Mouse (Mus musculus) megakaryocyte progenitor cell, adult 5-6 weeks (primary cell): Measurements from ENCODE around the gene Lyrm1. TPM values are rescaled to one million over a fixed set of nuclear protein-coding genes. Genes with fewer than 3 reads are reported as not detected.
A peak's percentile ranks its signal among the peaks of the same experiment; 100 is the strongest.

Source experiments
- ATAC-seq: replicated peaks from 2 replicates; pipeline ENCODE4 v1.8.0; 2016; ENCODE audit warnings: mild to moderate bottlenecking, moderate TSS enrichment, inconsistent platforms; ENCODE audit not compliant: poor library complexity
- total RNA-seq, 2 experiments: library from RNA; stranded (forward) in 1 of 2; stranded (reverse) in 1 of 2; fragments of 157-497, 149-512 nt in 1 of 2; fragments of 200-1000 nt in 1 of 2; gene quantifications; 2 replicates each; pipeline versions ENCODE4 v1.2.3 to v1.2.4; 2015 to 2017

The Lyrm1 gene
- 1.7 and 5.9 TPM in 2 replicates for total RNA-seq (2015)
- 3.1 and 3.9 TPM in 2 replicates for total RNA-seq (2017)

DNA sequence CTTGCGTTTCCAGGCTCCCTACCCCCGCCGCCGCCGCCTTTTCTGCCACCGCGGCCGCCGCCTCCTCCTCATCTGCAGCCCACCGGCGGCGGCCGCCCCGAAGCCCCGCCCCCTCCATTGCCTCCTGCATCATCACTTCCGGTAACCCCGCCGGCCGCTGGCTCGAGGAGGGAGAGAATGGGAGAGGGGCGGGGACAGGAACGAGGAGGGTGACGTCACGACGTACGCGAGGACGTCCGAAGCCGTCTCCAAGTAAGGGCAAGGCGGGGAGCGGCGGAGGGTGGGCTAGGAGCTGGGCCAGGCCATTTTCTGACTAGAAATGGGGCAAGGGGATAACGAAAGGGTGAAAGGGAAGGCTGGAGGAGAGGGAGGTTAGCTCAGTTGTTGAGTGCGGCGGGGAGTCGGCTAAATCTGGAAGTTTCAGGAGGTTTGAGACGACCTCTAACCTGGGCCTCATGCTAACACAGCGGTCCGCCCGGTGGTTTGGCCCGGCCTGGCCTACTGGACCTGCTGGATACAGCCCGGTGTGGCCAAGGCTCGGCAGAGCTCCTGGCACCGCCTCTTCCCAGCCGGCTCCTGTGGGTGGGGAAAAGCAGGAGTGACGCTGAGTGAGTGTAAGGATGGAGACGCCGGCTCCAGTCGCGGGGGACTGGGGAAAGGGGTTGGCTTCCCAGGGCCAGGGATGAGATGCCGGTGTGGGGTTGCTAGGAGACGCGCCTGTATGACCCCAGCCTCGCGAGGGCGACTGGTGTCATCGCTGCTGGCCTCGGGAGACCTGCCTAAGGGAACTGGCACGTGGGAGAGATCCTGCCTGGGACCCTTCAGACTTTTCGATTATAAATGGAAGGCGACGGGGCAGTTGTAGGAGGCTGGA, at the start of gene Lyrm1, which contains the start of gene Dcun1d3:
Lyrm1 (plus strand) TSS at position 223 of the 874 bp plus-strand sequence.
Dcun1d3 (minus strand) TSS at position 660 of the 874 bp plus-strand sequence.
- ATAC-seq, result peak; percentile 86

GRCm38 (mm10) chr7:119847396-119847795, 48.3 kb upstream of the Lyrm1 start:
- ATAC-seq, result no peak

GRCm38 (mm10) chr7:119849096-119849495, 46.6 kb upstream of the Lyrm1 start:
- ATAC-seq, result peak; percentile 93

GRCm38 (mm10) chr7:119850737-119851136, 44.9 kb upstream of the Lyrm1 start:
- no peak for ATAC-seq

GRCm38 (mm10) chr7:119852494-119852893, 43.2 kb upstream of the Lyrm1 start:
- ATAC-seq, result no peak

DNA sequence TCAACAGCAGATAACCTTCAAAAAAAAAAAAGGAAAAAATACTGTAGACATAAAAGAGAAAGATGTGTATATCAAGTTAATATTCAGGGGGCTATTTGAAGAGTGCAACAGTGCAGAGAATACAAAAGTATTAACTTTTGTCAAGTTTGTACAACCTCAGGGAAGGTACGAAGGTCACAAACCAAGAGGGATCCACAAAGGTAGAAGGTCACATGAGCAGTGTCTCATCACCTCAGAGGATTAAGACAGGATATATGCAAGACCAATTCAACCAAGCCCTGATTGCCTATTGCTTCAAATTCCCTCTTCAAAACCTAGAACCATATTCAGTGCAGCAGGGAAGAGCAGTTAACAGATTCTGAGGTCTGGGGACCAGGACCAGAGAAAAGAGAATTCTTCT, 42.5 kb upstream of the Lyrm1 start:
- ATAC-seq, result no peak

DNA sequence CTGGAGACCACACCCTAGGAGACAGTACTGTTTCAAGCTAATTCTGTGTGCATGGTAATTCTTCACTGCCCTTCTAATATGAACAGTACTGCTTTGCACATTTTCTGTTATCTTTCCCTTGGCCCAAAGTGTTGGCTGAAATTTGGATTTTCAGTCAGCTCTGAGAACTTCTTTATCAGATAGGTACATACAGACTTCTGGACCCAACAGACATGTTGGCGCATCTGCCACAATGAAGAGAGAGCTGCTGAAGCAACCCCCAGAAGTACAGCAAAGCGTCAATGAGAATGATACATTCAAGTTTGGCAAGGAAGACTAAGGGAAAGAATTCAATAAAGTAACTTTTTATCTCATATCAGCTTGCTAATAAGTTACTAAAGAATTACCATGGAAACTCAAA, 41.3 kb upstream of the Lyrm1 start:
- ATAC-seq, result peak; percentile 59

DNA sequence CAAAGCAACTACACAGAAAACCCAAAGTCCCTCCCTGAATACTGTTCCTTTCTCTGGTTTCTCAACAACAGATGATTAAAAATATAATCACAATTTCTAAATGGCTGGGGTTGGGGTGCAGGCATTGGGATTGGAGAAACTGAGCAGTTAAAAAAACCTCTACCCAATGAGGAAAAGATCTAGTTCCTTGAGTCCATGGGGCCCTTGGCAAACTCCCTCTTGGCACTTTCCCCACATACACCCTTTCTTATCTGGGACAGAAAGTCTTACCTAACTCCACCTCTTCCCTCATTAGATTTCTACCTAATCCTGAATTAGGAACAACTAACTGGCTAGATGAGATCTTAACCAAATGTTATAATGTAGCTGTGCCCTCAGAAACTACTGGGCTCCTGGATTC, 40.6 kb upstream of the Lyrm1 start:
- ATAC-seq, result no peak

DNA sequence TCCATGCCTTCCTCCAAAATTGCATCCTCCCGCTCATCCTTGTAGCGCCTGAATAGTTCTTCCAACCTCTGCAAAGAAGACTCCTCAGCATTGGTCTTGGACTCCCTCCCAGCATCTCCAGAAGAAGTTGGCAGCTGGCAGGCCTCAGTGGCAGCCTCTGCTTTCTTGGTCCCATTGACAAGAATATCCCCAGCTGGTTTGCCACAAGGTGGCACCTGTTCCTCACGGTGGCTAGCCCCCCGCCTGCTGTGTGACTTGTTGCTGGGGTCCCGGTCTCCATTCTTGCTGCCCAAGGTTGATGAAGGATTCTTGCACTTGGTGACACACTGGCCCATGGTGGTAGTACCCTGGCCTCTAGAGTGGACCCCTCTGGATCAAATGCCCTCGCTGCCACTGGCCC, 36.2 kb upstream of the Lyrm1 start:
- ATAC-seq, result peak; percentile 25; the same call in 1 of the 2 replicates

GRCm38 (mm10) chr7:119860116-119860515, 35.5 kb upstream of the Lyrm1 start:
- no peak for ATAC-seq

- no peak for ATAC-seq
These were observed 35.1 kb upstream of the Lyrm1 start for GRCm38 (mm10) chr7:119860554-119860953.

- ATAC-seq, result no peak
These were observed 34.7 kb upstream of the Lyrm1 start for GRCm38 (mm10) chr7:119860971-119861334.

- ATAC-seq, result peak; percentile 81
These were observed 34.1 kb upstream of the Lyrm1 start for GRCm38 (mm10) chr7:119861335-119862091.

GRCm38 (mm10) chr7:119862167-119862566, 33.5 kb upstream of the Lyrm1 start:
- ATAC-seq, result no peak

DNA sequence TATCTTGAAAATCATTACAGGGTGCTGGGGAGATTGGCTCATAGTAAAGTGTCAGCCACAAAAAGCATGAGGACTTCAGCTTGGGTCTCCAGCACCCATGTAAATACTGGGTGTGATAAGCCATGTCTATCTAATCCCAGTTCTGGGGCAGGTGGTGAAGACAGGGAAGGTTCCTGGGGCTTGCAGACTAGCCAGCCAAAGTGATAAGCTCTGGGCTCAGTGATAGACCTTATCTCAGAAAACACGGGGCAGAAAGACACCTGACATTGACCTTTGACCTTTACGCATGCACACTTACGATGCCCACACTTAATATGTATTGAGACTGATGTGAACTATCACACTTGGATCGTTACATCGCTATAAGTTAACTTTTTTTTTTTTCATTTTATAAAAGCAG, 31.2 kb upstream of the Lyrm1 start:
- ATAC-seq, result 0 out of 2 replicates have a peak, but pooled peaks have one; percentile 7

- ATAC-seq, result no peak
These were observed 29.5 kb upstream of the Lyrm1 start for GRCm38 (mm10) chr7:119866136-119866535.

- ATAC-seq, result no peak; the same call in 1 of the 2 replicates
These were observed 23.5 kb upstream of the Lyrm1 start for GRCm38 (mm10) chr7:119872204-119872603.

GRCm38 (mm10) chr7:119873050-119873449, 22.6 kb upstream of the Lyrm1 start:
- no peak for ATAC-seq

GRCm38 (mm10) chr7:119875776-119876440, 19.8 kb upstream of the Lyrm1 start:
- no peak for ATAC-seq

DNA sequence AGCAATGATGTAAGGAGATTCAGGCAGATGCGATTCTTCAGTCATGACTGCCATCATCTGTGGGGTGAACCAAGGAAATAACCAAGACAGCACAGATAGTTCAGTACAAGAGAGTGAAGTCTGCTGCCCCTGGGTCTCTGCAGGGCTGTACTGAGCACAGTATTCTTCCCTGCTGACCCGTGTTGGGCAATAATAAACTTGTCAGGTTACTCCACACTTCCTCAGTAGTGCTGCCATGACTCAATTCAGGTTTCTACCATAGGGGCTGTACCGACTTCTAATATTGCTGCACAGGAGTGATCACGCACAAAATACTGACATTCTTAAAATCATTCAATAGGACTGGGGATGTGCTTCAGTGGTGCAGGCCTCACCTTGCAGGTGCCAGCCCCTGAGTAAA, 16.5 kb upstream of the Lyrm1 start:
- peak; percentile 96 for ATAC-seq

DNA sequence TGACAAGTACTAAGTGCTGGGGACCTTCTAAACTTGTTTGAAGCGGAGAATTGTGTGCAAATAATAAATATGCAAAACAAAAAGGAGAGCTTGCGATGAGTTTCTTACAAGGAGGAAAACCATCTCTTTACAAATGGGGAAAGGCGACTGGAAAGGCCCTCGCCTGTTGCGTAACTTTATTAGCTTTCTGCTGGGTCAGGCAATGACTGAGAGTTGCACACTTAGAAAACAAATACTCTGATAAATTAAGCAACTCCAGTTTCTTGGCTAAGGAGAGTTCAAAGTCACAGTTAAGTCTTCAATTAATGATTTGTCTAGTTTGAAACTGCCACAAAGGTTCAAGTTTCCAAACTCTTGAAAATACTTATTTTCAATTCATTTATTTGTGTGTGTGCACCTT, 15.3 kb upstream of the Lyrm1 start:
- peak; percentile 56 for ATAC-seq
